Mouse (Mus musculus): ENCODE measurements at regions not wholly inside any gene's neighbourhood (a gene's known extent, or its start where the extent isn't known, plus 50 kb on each side); places are given as distances from the start of the nearest gene placed in this dataset.

DNA sequence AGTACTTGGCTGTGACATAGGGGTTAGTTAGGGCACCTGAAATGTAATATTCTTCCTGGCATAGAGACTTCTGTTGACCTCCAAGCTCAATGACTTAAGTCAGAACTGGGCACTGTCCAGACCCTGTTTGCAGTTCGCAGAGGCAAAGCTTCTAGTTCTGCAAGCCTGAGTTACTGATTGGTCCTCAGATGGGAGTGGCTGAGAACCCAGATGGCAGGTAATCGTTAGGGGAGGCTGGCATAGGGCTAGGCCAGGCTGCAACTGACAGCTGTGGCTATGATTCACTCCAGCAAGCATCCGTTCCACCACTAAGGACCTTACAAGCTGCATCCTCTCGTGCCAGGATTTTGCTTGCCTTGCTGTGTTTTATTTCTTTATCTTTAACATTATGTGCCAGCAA, 139.3 kb upstream of the Klf12 start:
- no peak for TF ChIP-seq CTCF (IDR thresholded peaks at IDR 0.05; ENCODE audit: extremely low read depth, insufficient read depth, insufficient read length, insufficient replicate concordance)
- no peak for TF ChIP-seq POLR2A (IDR thresholded peaks at IDR 0.05; ENCODE audit: low read depth, low read length)

Measured in spleen, adult 2 months (tissue).